In the genomic region with DNA sequence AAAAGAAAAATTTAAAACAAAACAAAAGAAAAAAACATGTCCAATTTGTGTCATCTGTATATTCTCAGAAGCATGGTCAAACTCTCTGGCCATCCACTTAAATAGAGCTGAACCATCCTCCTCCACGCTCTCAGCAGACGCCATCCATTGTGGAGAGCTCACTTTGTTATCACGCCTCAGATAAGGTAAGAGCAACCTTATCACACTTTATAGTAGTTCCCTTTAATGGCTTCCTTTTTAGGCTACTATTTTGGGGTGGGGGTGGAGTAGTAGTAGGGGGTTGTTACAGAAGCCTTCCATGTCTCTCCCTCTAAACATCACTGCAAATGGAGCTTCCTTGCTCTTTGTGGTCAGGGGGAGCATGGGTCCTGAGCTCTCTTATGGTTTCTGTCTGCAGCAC, we compare ENCODE assay signal across 22 mouse cellular contexts. TPM values are rescaled to one million over a fixed set of nuclear protein-coding genes. Genes with fewer than 3 reads are reported as not detected.
DNase-seq lines count a peak whose midpoint lies in the region; ATAC-seq and TF ChIP-seq lines count a peak whose summit lies in the region.
"Had no signal": no experiment of that assay in that cellular context is flagged by ENCODE, and none has a peak within 500 bp of the region (broad histone marks: within the 10 kb centered on the region; RNA-seq: fewer than 3 reads in every experiment).

No protein-coding gene starts in this region.

- no peak for TF ChIP-seq RAD21 in MEL (IDR thresholded peaks at IDR 0.05; ENCODE audit: low read depth, low read length)

- ATAC-seq in forebrain, embryonic 15.5 days (replicated peaks), result 0 out of 2 replicates have a peak, but pooled peaks have one; percentile 7
- no peak for ATAC-seq in forebrain, embryonic 16.5 days
- ATAC-seq in hindbrain, postnatal 0 days, result 0 out of 2 replicates have a peak, but pooled peaks have one; percentile 14
- ATAC-seq in hindbrain, embryonic 12.5 days (ENCODE audit: low FRiP score), result no peak
- no peak for ATAC-seq in inflammation-experienced regulatory T-cells, adult 6 months
- ATAC-seq: intestine, embryonic 16.5 days had no signal

- no peak for TF ChIP-seq CTCF in hindbrain, postnatal 0 days (IDR thresholded peaks at IDR 0.05; ENCODE audit: low read depth)
- no peak for TF ChIP-seq CTCF in MEL (IDR thresholded peaks at IDR 0.05 in 2 of 3, conservative IDR thresholded peaks at IDR 0.05 in 1 of 3; ENCODE audit: control insufficient read depth in 1 of 3, insufficient read depth in 1 of 3, low read depth in 2 of 3, low read length in 3 of 3, poor library complexity in 1 of 3, severe bottlenecking in 1 of 3)

- H3K9ac ChIP-seq in forebrain, embryonic 15.5 days (replicated peaks), result no peak overlapping the region
- no peak overlapping the region for H3K9ac ChIP-seq in forebrain, embryonic 16.5 days (replicated peaks; ENCODE audit: low read depth, low read length)
- no peak overlapping the region for H3K9ac ChIP-seq in hindbrain, postnatal 0 days (replicated peaks; ENCODE audit: low read length)
- no peak overlapping the region for H3K9ac ChIP-seq in hindbrain, embryonic 12.5 days
- H3K9ac ChIP-seq in MEL (ENCODE audit: control insufficient read depth, low read depth, low read length, poor library complexity, severe bottlenecking), result no peak overlapping the region
- H3K9ac ChIP-seq: embryonic facial prominence, embryonic 12.5 days; embryonic facial prominence, embryonic 15.5 days; forebrain, embryonic 13.5 days; hindbrain, embryonic 14.5 days had no signal

- peaks cover 39% of the 10 kb centered on the region for H3K4me1 ChIP-seq in forebrain, embryonic 15.5 days
- peaks cover 32% of the 10 kb centered on the region for H3K4me1 ChIP-seq in forebrain, embryonic 16.5 days (replicated peaks; ENCODE audit: control insufficient read depth, insufficient read depth, low read length)
- 0 out of 2 replicates have a peak, but pooled peaks cover 3% of the 10 kb centered on the region for H3K4me1 ChIP-seq in hindbrain, postnatal 0 days (ENCODE audit: insufficient read depth, low read length)
- H3K4me1 ChIP-seq in hindbrain, embryonic 12.5 days, result peaks cover 15% of the 10 kb centered on the region
- peaks cover 16 to 19% of the 10 kb centered on the region in 2 experiments for H3K4me1 ChIP-seq in MEL (ENCODE audit: control insufficient read depth in 1 of 2, insufficient read depth in 2 of 2, low read length in 2 of 2)
- H3K4me1 ChIP-seq: embryonic facial prominence, embryonic 12.5 days; embryonic facial prominence, embryonic 15.5 days had no signal

- H3K9me3 ChIP-seq in forebrain, embryonic 15.5 days, result no peaks in the 10 kb centered on the region
- H3K9me3 ChIP-seq in forebrain, embryonic 16.5 days (ENCODE audit: control insufficient read depth, low read length), result no peaks in the 10 kb centered on the region
- H3K9me3 ChIP-seq in hindbrain, postnatal 0 days (ENCODE audit: low read length), result no peaks in the 10 kb centered on the region
- no peaks in the 10 kb centered on the region for H3K9me3 ChIP-seq in hindbrain, embryonic 12.5 days (replicated peaks)
- no peaks in the 10 kb centered on the region for H3K9me3 ChIP-seq in MEL (replicated peaks; ENCODE audit: insufficient read depth, low read length)
- H3K9me3 ChIP-seq: embryonic facial prominence, embryonic 12.5 days; embryonic facial prominence, embryonic 15.5 days; forebrain, embryonic 13.5 days; G1E had no signal

- no peak overlapping the region for H3K4me2 ChIP-seq in forebrain, embryonic 15.5 days (replicated peaks)
- no peak overlapping the region for H3K4me2 ChIP-seq in forebrain, embryonic 16.5 days (ENCODE audit: low read length)
- no peak overlapping the region for H3K4me2 ChIP-seq in hindbrain, postnatal 0 days (ENCODE audit: low read depth, low read length)
- no peak overlapping the region for H3K4me2 ChIP-seq in hindbrain, embryonic 12.5 days (replicated peaks)
- H3K4me2 ChIP-seq: embryonic facial prominence, embryonic 12.5 days; embryonic facial prominence, embryonic 15.5 days; forebrain, embryonic 13.5 days; heart, embryonic 11.5 days; hindbrain, embryonic 14.5 days had no signal

- H3K79me2 ChIP-seq in MEL (ENCODE audit: control insufficient read depth, insufficient read depth, low read length, poor library complexity), result no peaks in the 10 kb centered on the region

- H3K27ac ChIP-seq in forebrain, embryonic 15.5 days (replicated peaks), result peak overlapping the region; percentile 65; the same call in 1 of the 2 replicates
- H3K27ac ChIP-seq in forebrain, embryonic 16.5 days (ENCODE audit: low read length), result no peak overlapping the region
- peak overlapping the region; percentile 74; the same call in 1 of the 2 replicates for H3K27ac ChIP-seq in hindbrain, postnatal 0 days
- H3K27ac ChIP-seq in hindbrain, embryonic 12.5 days, result no peak overlapping the region
- no peak overlapping the region for H3K27ac ChIP-seq in MEL (ENCODE audit: control insufficient read depth, low read depth, low read length)
- H3K27ac ChIP-seq: embryonic facial prominence, embryonic 12.5 days; embryonic facial prominence, embryonic 15.5 days; gastrocnemius, adult 2 months had no signal

- 98% methylated on average over 3 of the region's 3 CpGs for WGBS in forebrain, embryonic 15.5 days
- 92% methylated on average over 3 of the region's 3 CpGs for WGBS in forebrain, embryonic 16.5 days
- 95% methylated on average over 3 of the region's 3 CpGs for WGBS in hindbrain, postnatal 0 days
- 93% methylated on average over 3 of the region's 3 CpGs for WGBS in hindbrain, embryonic 12.5 days

- no peaks in the 10 kb centered on the region for H3K36me3 ChIP-seq in forebrain, embryonic 15.5 days
- H3K36me3 ChIP-seq in forebrain, embryonic 16.5 days (ENCODE audit: control insufficient read depth, insufficient read depth), result no peaks in the 10 kb centered on the region
- H3K36me3 ChIP-seq in hindbrain, postnatal 0 days (ENCODE audit: insufficient read depth, low read length), result no peaks in the 10 kb centered on the region
- H3K36me3 ChIP-seq in hindbrain, embryonic 12.5 days, result no peaks in the 10 kb centered on the region
- H3K36me3 ChIP-seq in MEL (ENCODE audit: control insufficient read depth in 1 of 2, insufficient read depth in 2 of 2, low read length in 2 of 2), result peaks cover 0 to 18% of the 10 kb centered on the region in 2 experiments; a peak in 2 of 4 replicates
- H3K36me3 ChIP-seq: embryonic facial prominence, embryonic 12.5 days; embryonic facial prominence, embryonic 15.5 days; G1E had no signal

- peak; percentile 31 to 53; a peak in 2 of 4 replicates for TF ChIP-seq EP300 in MEL (IDR thresholded peaks at IDR 0.05; ENCODE audit: low read depth in 1 of 2, low read length in 2 of 2)

- no peak overlapping the region for H3K4me3 ChIP-seq in forebrain, embryonic 15.5 days
- H3K4me3 ChIP-seq in forebrain, embryonic 16.5 days (replicated peaks; ENCODE audit: low read length), result no peak overlapping the region
- H3K4me3 ChIP-seq in hindbrain, postnatal 0 days (ENCODE audit: low read length), result no peak overlapping the region
- no peak overlapping the region for H3K4me3 ChIP-seq in hindbrain, embryonic 12.5 days
- no peak overlapping the region for H3K4me3 ChIP-seq in MEL (ENCODE audit: control insufficient read depth in 1 of 2, insufficient read depth in 1 of 2, low read depth in 2 of 2, low read length in 2 of 2)
- H3K4me3 ChIP-seq: embryonic facial prominence, embryonic 12.5 days; embryonic facial prominence, embryonic 15.5 days; forebrain, embryonic 13.5 days; gastrocnemius, adult 2 months had no signal

- no peak for DNase-seq in hindbrain, postnatal 0 days (ENCODE audit: low spot score)
- DNase-seq in MEL (ENCODE audit: low read depth, low spot score), result no peak
- DNase-seq: adrenal gland, adult 2 months; adrenal gland, postnatal 14 days; B cell, adult 2 months; cerebellum, adult 11 months; cerebellum, adult 9-11 months; gastrocnemius, adult 2 months; gastrocnemius, postnatal 14 days; heart, adult 11 months; kidney, adult 18-20 months had no signal

- no peak for TF ChIP-seq POLR2A in MEL (IDR thresholded peaks at IDR 0.05; ENCODE audit: control insufficient read depth in 1 of 2, insufficient read depth in 1 of 2, low read depth in 1 of 2, low read length in 2 of 2, poor library complexity in 1 of 2)

- no peaks in the 10 kb centered on the region for H3K27me3 ChIP-seq in forebrain, embryonic 15.5 days
- no peaks in the 10 kb centered on the region for H3K27me3 ChIP-seq in forebrain, embryonic 16.5 days (replicated peaks; ENCODE audit: control insufficient read depth, insufficient read depth, low read length)
- no peaks in the 10 kb centered on the region for H3K27me3 ChIP-seq in hindbrain, postnatal 0 days (ENCODE audit: insufficient read depth, low read length)
- 0 out of 2 replicates have a peak, but pooled peaks cover 3% of the 10 kb centered on the region for H3K27me3 ChIP-seq in hindbrain, embryonic 12.5 days
- H3K27me3 ChIP-seq in MEL (ENCODE audit: control insufficient read depth in 1 of 2, insufficient read depth in 2 of 2, low read length in 2 of 2), result no peaks in the 10 kb centered on the region
- H3K27me3 ChIP-seq: embryonic facial prominence, embryonic 15.5 days; forebrain, embryonic 13.5 days had no signal

TF ChIP-seq in MEL, 35 proteins besides CTCF, POLR2A, EP300 and RAD21 (continues in another document):
- TF ChIP-seq SIN3A (IDR thresholded peaks at IDR 0.05; ENCODE audit: low read length) (no peak), E2F4 (IDR thresholded peaks at IDR 0.05; ENCODE audit: borderline replicate concordance, low read depth, low read length) (no peak), RCOR1 (IDR thresholded peaks at IDR 0.05; ENCODE audit: low read depth, low read length) (peak; percentile 21; the same call in 1 of the 2 replicates), ZMIZ1 (IDR thresholded peaks at IDR 0.05; ENCODE audit: low read depth, low read length) (no peak), USF1 (IDR thresholded peaks at IDR 0.05; ENCODE audit: low read depth, low read length) (no peak), USF2 (IDR thresholded peaks at IDR 0.05; ENCODE audit: borderline replicate concordance in 1 of 2, insufficient read depth in 1 of 2, low read depth in 1 of 2, low read length in 2 of 2) (no peak), MAX (IDR thresholded peaks at IDR 0.05; ENCODE audit: low read length) (no peak), CHD2 (IDR thresholded peaks at IDR 0.05; ENCODE audit: low read length) (no peak), HCFC1 (IDR thresholded peaks at IDR 0.05; ENCODE audit: low read depth, low read length) (peak; percentile 24; the same call in 1 of the 2 replicates)

RNA-seq across cellular contexts. Expression of a gene that starts 7.6 kb away (rescaled TPM):
- polyA plus RNA-seq in forebrain, embryonic 15.5 days (2015; fragmentation: Nextera tagmentation; extraction: Ambion mirVana), result 80.1 and 82.1 TPM in 2 replicates
- 83.5 and 89.7 TPM in 2 replicates for polyA plus RNA-seq in forebrain, embryonic 16.5 days (2015; fragmentation: Nextera tagmentation; extraction: Ambion mirVana)
- total RNA-seq in hindbrain, postnatal 0 days (2014; rRNA removed), result 38.9 and 39.6 TPM in 2 replicates
- 43.0 and 43.9 TPM in 2 replicates for polyA plus RNA-seq in hindbrain, postnatal 0 days (2015; fragmentation: Nextera tagmentation; extraction: Ambion mirVana)
- 58.8 and 64.7 TPM in 2 replicates for polyA plus RNA-seq in hindbrain, embryonic 12.5 days (2016; fragmentation: Nextera tagmentation; extraction: Ambion mirVana)
- 4.9 and 5.9 TPM in 2 replicates for total RNA-seq in MEL (2012; rRNA removed)
- polyA plus RNA-seq in MEL (2012; ENCODE audit: insufficient read depth in 1 of 2, insufficient read length in 2 of 2, low read depth in 1 of 2, low replicate concordance in 2 of 2, missing spikeins in 1 of 2), result 1 to 10 TPM in 1 of 2 experiments, not detected in 1; 8.2 TPM
- polyA plus RNA-seq in inflammation-experienced regulatory T-cells, adult 6 months (2017; shearing (Covaris generic)), result 10 to 100 TPM; 33.3 to 66.4 (median 57.1) TPM

Comparison
In these comparisons a context has a peak if more than half of its experiments do, and no peak if none do; other contexts are left out.
1. ATAC-seq: peak in forebrain, embryonic 15.5 days (single experiment) and hindbrain, postnatal 0 days (single experiment); none in forebrain, embryonic 16.5 days (single experiment), hindbrain, embryonic 12.5 days (single experiment) and inflammation-experienced regulatory T-cells, adult 6 months (single experiment).
2. H3K27ac ChIP-seq: peak in forebrain, embryonic 15.5 days (single experiment) and hindbrain, postnatal 0 days (single experiment); none in forebrain, embryonic 16.5 days (single experiment), hindbrain, embryonic 12.5 days (single experiment) and MEL (single experiment).